Mouse (Mus musculus): Measurements from ENCODE around the gene Rab11b. TPM values are rescaled to one million over a fixed set of nuclear protein-coding genes. Genes with fewer than 3 reads are reported as not detected.

Rab11b gene
- polyA plus RNA-seq, 1 experiment from 2014 or later = 209 TPM

Other genes starting within 250 kb of the Rab11b start
- 53.6 and 54.5 TPM in 2 replicates for gene Adamts10, start 236.3 kb downstream of the Rab11b start, polyA plus RNA-seq (2014; fragmentation: Nextera tagmentation; extraction: Ambion mirVana)
- gene Myo1f, start 204.8 kb downstream of the Rab11b start, polyA plus RNA-seq (2014; fragmentation: Nextera tagmentation; extraction: Ambion mirVana) = 3.1 and 3.4 TPM in 2 replicates
- 72.6 and 81.8 TPM in 2 replicates for gene Zfp414, start 131.4 kb downstream of the Rab11b start, polyA plus RNA-seq (2014; fragmentation: Nextera tagmentation; extraction: Ambion mirVana)
- gene Pram1, start 122.5 kb downstream of the Rab11b start, polyA plus RNA-seq (2014; fragmentation: Nextera tagmentation; extraction: Ambion mirVana) = 0.39 and 0.97 TPM in 2 replicates
- gene Hnrnpm, start 73.7 kb downstream of the Rab11b start, polyA plus RNA-seq (2014; fragmentation: Nextera tagmentation; extraction: Ambion mirVana) = 309 and 366 TPM in 2 replicates
- 47.0 and 47.2 TPM in 2 replicates for gene March2, start 41.9 kb downstream of the Rab11b start, polyA plus RNA-seq (2014; fragmentation: Nextera tagmentation; extraction: Ambion mirVana)
- gene Angptl4, start 21.3 kb upstream of the Rab11b start, polyA plus RNA-seq (2014; fragmentation: Nextera tagmentation; extraction: Ambion mirVana) = 18.0 and 22.0 TPM in 2 replicates
- 28.0 and 28.8 TPM in 2 replicates for gene Kank3, start 50.0 kb upstream of the Rab11b start, polyA plus RNA-seq (2014; fragmentation: Nextera tagmentation; extraction: Ambion mirVana)
- 1,343 and 1,538 TPM in 2 replicates for gene Rps28, start 64.0 kb upstream of the Rab11b start, polyA plus RNA-seq (2014; fragmentation: Nextera tagmentation; extraction: Ambion mirVana)
- 589 and 606 TPM in 2 replicates for gene Ndufa7, start 64.0 kb upstream of the Rab11b start, polyA plus RNA-seq (2014; fragmentation: Nextera tagmentation; extraction: Ambion mirVana)
- 77.8 and 86.7 TPM in 2 replicates for gene Cd320, start 82.6 kb upstream of the Rab11b start, polyA plus RNA-seq (2014; fragmentation: Nextera tagmentation; extraction: Ambion mirVana)
- not detected in 2 replicates for gene Gm7029, start 113.3 kb upstream of the Rab11b start, polyA plus RNA-seq (2014; fragmentation: Nextera tagmentation; extraction: Ambion mirVana)
- 6.7 and 9.4 TPM in 2 replicates for gene Kifc1, start 130.1 kb upstream of the Rab11b start, polyA plus RNA-seq (2014; fragmentation: Nextera tagmentation; extraction: Ambion mirVana)
- gene Platr17, start 144.6 kb upstream of the Rab11b start, polyA plus RNA-seq (2014; fragmentation: Nextera tagmentation; extraction: Ambion mirVana) = 0.23 TPM in 2 replicates
- 41.8 and 42.7 TPM in 2 replicates for gene Daxx, start 148.9 kb upstream of the Rab11b start, polyA plus RNA-seq (2014; fragmentation: Nextera tagmentation; extraction: Ambion mirVana)
- gene Tapbp, start 155.4 kb upstream of the Rab11b start, polyA plus RNA-seq (2014; fragmentation: Nextera tagmentation; extraction: Ambion mirVana) = 32.3 and 32.5 TPM in 2 replicates
- 9.4 and 9.8 TPM in 2 replicates for gene Zbtb22, start 155.4 kb upstream of the Rab11b start, polyA plus RNA-seq (2014; fragmentation: Nextera tagmentation; extraction: Ambion mirVana)
- gene Rgl2, start 169.0 kb upstream of the Rab11b start, polyA plus RNA-seq (2014; fragmentation: Nextera tagmentation; extraction: Ambion mirVana) = 31.3 and 34.5 TPM in 2 replicates
- 163 and 175 TPM in 2 replicates for gene Pfdn6, start 179.8 kb upstream of the Rab11b start, polyA plus RNA-seq (2014; fragmentation: Nextera tagmentation; extraction: Ambion mirVana)
- gene Wdr46, start 180.1 kb upstream of the Rab11b start, polyA plus RNA-seq (2014; fragmentation: Nextera tagmentation; extraction: Ambion mirVana) = 28.6 and 31.8 TPM in 2 replicates
- 3.7 and 4.9 TPM in 2 replicates for gene B3galt4, start 191.0 kb upstream of the Rab11b start, polyA plus RNA-seq (2014; fragmentation: Nextera tagmentation; extraction: Ambion mirVana)
- gene Vps52, start 195.3 kb upstream of the Rab11b start, polyA plus RNA-seq (2014; fragmentation: Nextera tagmentation; extraction: Ambion mirVana) = 32.4 and 35.3 TPM in 2 replicates
- gene Rps18, start 195.5 kb upstream of the Rab11b start, polyA plus RNA-seq (2014; fragmentation: Nextera tagmentation; extraction: Ambion mirVana) = 2,375 and 2,437 TPM in 2 replicates
- 105 and 137 TPM in 2 replicates for gene H2-K1, start 239.8 kb upstream of the Rab11b start, polyA plus RNA-seq (2014; fragmentation: Nextera tagmentation; extraction: Ambion mirVana)